Mouse (Mus musculus) G1E (cell line): ENCODE results near the gene Armh3. TPM values are rescaled to one million over a fixed set of nuclear protein-coding genes. Genes with fewer than 3 reads are reported as not detected.
A peak's percentile ranks its signal among the peaks of the same experiment; 100 is the strongest.

Experiments used
- ATAC-seq: 2 replicates; pipeline ENCODE4 v1.8.0; 2016; ENCODE audit warnings: mild to moderate bottlenecking; ENCODE audit not compliant: insufficient number of reproducible peaks, poor library complexity, low FRiP score, severe bottlenecking; ENCODE audit errors: extremely low read depth
- DNase-seq: peaks from one replicate; pipeline ENCODE4 v3.0.0; 2012; ENCODE audit warnings: low spot score
- H3K27me3 ChIP-seq: 2 replicates; pipeline ENCODE4 v1.6.1; 2012; ENCODE audit warnings: mild to moderate bottlenecking, low read length, inconsistent platforms; ENCODE audit not compliant: insufficient read depth
- H3K36me3 ChIP-seq: replicated peaks from 2 replicates; pipeline ENCODE3; 2012; ENCODE audit warnings: mild to moderate bottlenecking, inconsistent platforms
- H3K4me1 ChIP-seq: 2 replicates; pipeline ENCODE4 v1.6.1; 2012; ENCODE audit warnings: low read depth, low read length, inconsistent platforms, mixed read lengths; ENCODE audit not compliant: insufficient read depth
- H3K4me3 ChIP-seq: 2 replicates; pipeline ENCODE4 v1.5.1; 2012; ENCODE audit warnings: low read depth, mild to moderate bottlenecking, inconsistent platforms, low read length, moderate library complexity, mixed read lengths
- H3K9me3 ChIP-seq: replicated peaks from 2 replicates; pipeline ENCODE4 v1.6.1; 2012; ENCODE audit warnings: inconsistent platforms
- CTCF ChIP-seq: IDR thresholded peaks from 2 replicates; pipeline ENCODE4 v1.5.1; 2012; ENCODE audit warnings: low read depth, low read length, inconsistent platforms, mixed read lengths
- GATA1 ChIP-seq: IDR thresholded peaks from 2 replicates; pipeline ENCODE4 v1.6.1; 2012; ENCODE audit warnings: borderline replicate concordance, low read length, inconsistent platforms, mixed read lengths
- GATA2 ChIP-seq: IDR thresholded peaks from 2 replicates; pipeline ENCODE4 v1.6.1; 2012; ENCODE audit warnings: low read depth, low read length, inconsistent platforms, borderline replicate concordance
- POLR2AphosphoS5 ChIP-seq: IDR thresholded peaks from 2 replicates; pipeline ENCODE4 v1.6.1; 2012; ENCODE audit warnings: low read depth, low read length, inconsistent platforms; ENCODE audit not compliant: insufficient replicate concordance
- TAL1 ChIP-seq: conservative IDR thresholded peaks from 2 replicates; pipeline ENCODE4 v1.6.1; 2012; ENCODE audit warnings: low read depth, low read length, inconsistent platforms, mixed read lengths
- polyA plus RNA-seq: library from polyadenylated mRNA; stranded (reverse); fragments of >175 nt; gene quantifications from 2 replicates; pipeline ENCODE4 v1.2.3, GENCODE M21; 2012
- total RNA-seq, 2 experiments: library from RNA; stranded (forward) in 1 of 2; stranded (reverse) in 1 of 2; fragments of 200-1000 nt in 1 of 2; fragments of >200 nt in 1 of 2; fragmentation: Nextera tagmentation in 1 of 2; gene quantifications; 2 replicates each; pipeline ENCODE4 v1.2.3; 2014 to 2017

Gene Armh3
- total and polyA plus RNA-seq, 3 experiments = 1.9 to 13.0 (median 7.1) TPM

DNA sequence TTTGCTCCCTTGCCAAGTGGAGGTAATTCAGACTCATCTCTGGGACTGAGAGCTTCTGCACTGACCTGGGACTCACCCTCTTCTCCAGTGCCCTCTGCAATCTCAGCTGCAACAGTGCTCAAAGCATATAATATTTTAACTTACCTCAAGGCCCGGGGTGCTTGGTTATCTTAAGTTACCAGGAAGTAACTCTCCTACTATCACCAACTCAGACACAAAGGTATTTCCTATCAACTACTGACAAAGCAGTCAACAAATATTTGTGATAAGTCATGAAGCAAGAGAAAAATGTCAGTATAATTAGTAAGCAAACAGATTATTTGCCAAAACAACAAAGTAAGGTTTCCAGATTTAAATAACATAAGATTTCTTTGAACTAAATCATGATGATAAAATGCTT, 125.0 kb downstream of the Armh3 start:
- no peak for ATAC-seq
- DNase-seq = no peak
- Histone ChIP-seq H3K4me1 (no peaks in the 10 kb centered on the region), H3K36me3 (peaks cover 2% of the 10 kb centered on the region), H3K4me3 (no peak overlapping the region), H3K27me3 (no peaks in the 10 kb centered on the region), H3K9me3 (no peaks in the 10 kb centered on the region)
- no peak for TF ChIP-seq CTCF
- no peak for TF ChIP-seq GATA1
- no peak for TF ChIP-seq POLR2AphosphoS5
- TF ChIP-seq TAL1 = no peak
- no peak for TF ChIP-seq GATA2

GRCm38 (mm10) chr19:45855284-45855920, 142.9 kb downstream of the Armh3 start:
- Histone ChIP-seq H3K4me3 (no peak overlapping the region), H3K9me3 (no peaks in the 10 kb centered on the region), H3K27me3 (no peaks in the 10 kb centered on the region; the same call in 1 of the 2 replicates), H3K4me1 (peaks cover 3% of the 10 kb centered on the region), H3K36me3 (peaks cover 2% of the 10 kb centered on the region)
- ATAC-seq = no peak
- DNase-seq = no peak
- TF ChIP-seq CTCF (no peak), GATA1 (no peak), GATA2 (no peak), POLR2AphosphoS5 (no peak), TAL1 (no peak)

- Histone ChIP-seq H3K4me1 (peaks cover 3% of the 10 kb centered on the region), H3K4me3 (no peak overlapping the region), H3K9me3 (no peaks in the 10 kb centered on the region), H3K27me3 (no peaks in the 10 kb centered on the region; the same call in 1 of the 2 replicates), H3K36me3 (peaks cover 2% of the 10 kb centered on the region)
- no peak for ATAC-seq
- no peak for DNase-seq
- TF ChIP-seq GATA2 (no peak), POLR2AphosphoS5 (no peak), GATA1 (no peak), TAL1 (no peak), CTCF (no peak)
Measured at GRCm38 (mm10) chr19:45854521-45854920, 143.8 kb downstream of the Armh3 start.

- TF ChIP-seq GATA1 (no peak), CTCF (no peak), POLR2AphosphoS5 (no peak), TAL1 (no peak), GATA2 (no peak)
- Histone ChIP-seq H3K9me3 (no peaks in the 10 kb centered on the region), H3K4me1 (no peaks in the 10 kb centered on the region), H3K36me3 (peaks cover 4% of the 10 kb centered on the region), H3K27me3 (no peaks in the 10 kb centered on the region), H3K4me3 (no peak overlapping the region)
- ATAC-seq (no peak), DNase-seq (no peak)
Measured at GRCm38 (mm10) chr19:45847733-45848093, 150.6 kb downstream of the Armh3 start.

- peak; percentile 7 for DNase-seq
- TF ChIP-seq POLR2AphosphoS5 (no peak), GATA1 (no peak), GATA2 (no peak), TAL1 (no peak), CTCF (no peak)
- Histone ChIP-seq H3K27me3 (no peaks in the 10 kb centered on the region), H3K9me3 (no peaks in the 10 kb centered on the region), H3K36me3 (peaks cover 4% of the 10 kb centered on the region), H3K4me3 (no peak overlapping the region), H3K4me1 (no peaks in the 10 kb centered on the region)
- ATAC-seq = no peak
Measured at GRCm38 (mm10) chr19:45847016-45847732, 151.1 kb downstream of the Armh3 start.

DNA sequence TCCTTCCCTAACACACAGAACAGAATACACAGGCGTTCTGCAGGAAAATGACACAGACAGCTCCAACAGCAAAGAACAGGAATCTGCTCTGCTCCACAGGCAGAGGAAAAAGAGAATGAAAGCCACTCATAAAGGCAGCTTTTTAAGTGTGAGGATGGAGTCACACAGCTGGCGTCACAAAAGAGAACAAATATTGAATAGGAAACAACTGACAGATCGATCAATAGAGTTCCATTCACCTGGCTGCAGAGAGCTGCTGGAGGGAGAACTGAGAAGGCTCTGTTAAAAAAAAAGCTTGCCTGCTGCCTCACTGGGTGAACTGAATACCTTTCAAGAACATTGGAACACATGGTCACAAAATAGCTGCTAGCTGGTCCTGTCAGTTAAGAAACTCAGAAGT, 154.1 kb downstream of the Armh3 start:
- no peaks in the 10 kb centered on the region for H3K9me3 ChIP-seq
- no peaks in the 10 kb centered on the region for H3K27me3 ChIP-seq
- no peak for TF ChIP-seq GATA1
- no peak for TF ChIP-seq TAL1
- no peak for TF ChIP-seq GATA2
- no peak for TF ChIP-seq POLR2AphosphoS5
- no peak for TF ChIP-seq CTCF
- H3K4me1 ChIP-seq = no peaks in the 10 kb centered on the region
- H3K36me3 ChIP-seq = peaks cover 2% of the 10 kb centered on the region
- H3K4me3 ChIP-seq = no peak overlapping the region
- ATAC-seq = no peak
- DNase-seq = no peak
